Mouse (Mus musculus): Measurements from ENCODE around the gene Olfr284. TPM values are rescaled to one million over a fixed set of nuclear protein-coding genes. Genes with fewer than 3 reads are reported as not detected.

Olfr284 gene
- polyA plus RNA-seq (2015; fragmentation: Nextera tagmentation; extraction: Ambion mirVana), result not detected in 2 replicates

GRCm38 (mm10) chr15:98340887-98341286 is at the start of gene Olfr284:
TSS of gene Olfr284 (minus strand) at chr15:98340987.
- no peak for ATAC-seq (replicated peaks; ENCODE audit: low FRiP score, low read depth)
- Histone ChIP-seq H3K36me3 (ENCODE audit: insufficient read depth, low read length) (no peaks in the 10 kb centered on the region), H3K27ac (no peak within 1 kb of the TSS), H3K9ac (ENCODE audit: low read depth, low read length) (no peak within 1 kb of the TSS), H3K27me3 (ENCODE audit: insufficient read depth, low read length) (no peaks in the 10 kb centered on the region), H3K4me1 (replicated peaks; ENCODE audit: insufficient read depth, low read length) (no peaks in the 10 kb centered on the region), H3K4me3 (replicated peaks; ENCODE audit: low read depth, low read length) (no peak within 1 kb of the TSS), H3K9me3 (replicated peaks; ENCODE audit: low read length) (no peaks in the 10 kb centered on the region), H3K4me2 (ENCODE audit: low read length) (no peak within 1 kb of the TSS)
- TF ChIP-seq CTCF (IDR thresholded peaks at IDR 0.05; ENCODE audit: low read depth), result no peak
- 47% methylated on average over 8 of the region's 8 CpGs for WGBS
- DNase-seq (ENCODE audit: low spot score), result no peak

- DNase-seq (ENCODE audit: low spot score) (peak; percentile 93), ATAC-seq (replicated peaks; ENCODE audit: low FRiP score, low read depth) (no peak; the same call in 1 of the 2 replicates)
- H3K4me3 ChIP-seq (replicated peaks; ENCODE audit: low read depth, low read length), result no peak overlapping the region
- TF ChIP-seq CTCF (IDR thresholded peaks at IDR 0.05; ENCODE audit: low read depth), result peak; percentile 96
- no peak overlapping the region for H3K27ac ChIP-seq
- no peaks in the 10 kb centered on the region for H3K27me3 ChIP-seq (ENCODE audit: insufficient read depth, low read length)
- WGBS, result 28% methylated on average over 7 of the region's 7 CpGs
- no peak overlapping the region for H3K4me2 ChIP-seq (ENCODE audit: low read length)
- no peaks in the 10 kb centered on the region for H3K4me1 ChIP-seq (replicated peaks; ENCODE audit: insufficient read depth, low read length)
- no peaks in the 10 kb centered on the region for H3K36me3 ChIP-seq (ENCODE audit: insufficient read depth, low read length)
- no peak overlapping the region for H3K9ac ChIP-seq (ENCODE audit: low read depth, low read length)
- H3K9me3 ChIP-seq (replicated peaks; ENCODE audit: low read length), result no peaks in the 10 kb centered on the region
Observed at GRCm38 (mm10) chr15:98389796-98390195, 49.0 kb upstream of the Olfr284 start.

- H3K4me3 ChIP-seq (replicated peaks; ENCODE audit: low read depth, low read length), result no peak overlapping the region
- ATAC-seq (replicated peaks; ENCODE audit: low FRiP score, low read depth) (no peak), DNase-seq (ENCODE audit: low spot score) (peak; percentile 43)
- H3K36me3 ChIP-seq (ENCODE audit: insufficient read depth, low read length), result no peaks in the 10 kb centered on the region
- no peaks in the 10 kb centered on the region for H3K4me1 ChIP-seq (replicated peaks; ENCODE audit: insufficient read depth, low read length)
- no peak overlapping the region for H3K27ac ChIP-seq
- no peak overlapping the region for H3K9ac ChIP-seq (ENCODE audit: low read depth, low read length)
- no peaks in the 10 kb centered on the region for H3K9me3 ChIP-seq (replicated peaks; ENCODE audit: low read length)
- no peak overlapping the region for H3K4me2 ChIP-seq (ENCODE audit: low read length)
- TF ChIP-seq CTCF (IDR thresholded peaks at IDR 0.05; ENCODE audit: low read depth), result no peak
- 54% methylated on average over 2 of the region's 2 CpGs for WGBS
- no peaks in the 10 kb centered on the region for H3K27me3 ChIP-seq (ENCODE audit: insufficient read depth, low read length)
Observed at GRCm38 (mm10) chr15:98387621-98388020, 46.8 kb upstream of the Olfr284 start.

GRCm38 (mm10) chr15:98380846-98381245 is 40.1 kb upstream of the Olfr284 start, which contains the start of gene Olfr283:
TSS of gene Olfr283 (minus strand) at chr15:98380946.
- DNase-seq (ENCODE audit: low spot score) (no peak), ATAC-seq (replicated peaks; ENCODE audit: low FRiP score, low read depth) (no peak)
- H3K27me3 ChIP-seq (ENCODE audit: insufficient read depth, low read length), result no peaks in the 10 kb centered on the region
- H3K4me3 ChIP-seq (replicated peaks; ENCODE audit: low read depth, low read length), result no peak within 1 kb of the TSS
- no peak for TF ChIP-seq CTCF (IDR thresholded peaks at IDR 0.05; ENCODE audit: low read depth)
- H3K27ac ChIP-seq, result no peak within 1 kb of the TSS
- no peaks in the 10 kb centered on the region for H3K4me1 ChIP-seq (replicated peaks; ENCODE audit: insufficient read depth, low read length)
- H3K9me3 ChIP-seq (replicated peaks; ENCODE audit: low read length), result no peaks in the 10 kb centered on the region
- H3K36me3 ChIP-seq (ENCODE audit: insufficient read depth, low read length), result no peaks in the 10 kb centered on the region
- WGBS, result 87% methylated on average over 6 of the region's 6 CpGs
- H3K4me2 ChIP-seq (ENCODE audit: low read length), result no peak within 1 kb of the TSS
- no peak within 1 kb of the TSS for H3K9ac ChIP-seq (ENCODE audit: low read depth, low read length)

GRCm38 (mm10) chr15:98378209-98378608 is 37.4 kb upstream of the Olfr284 start:
- H3K9me3 ChIP-seq (replicated peaks; ENCODE audit: low read length), result no peaks in the 10 kb centered on the region
- no peak for DNase-seq (ENCODE audit: low spot score)
- H3K36me3 ChIP-seq (ENCODE audit: insufficient read depth, low read length), result no peaks in the 10 kb centered on the region
- H3K4me1 ChIP-seq (replicated peaks; ENCODE audit: insufficient read depth, low read length), result no peaks in the 10 kb centered on the region
- H3K27ac ChIP-seq, result no peak overlapping the region
- H3K27me3 ChIP-seq (ENCODE audit: insufficient read depth, low read length), result no peaks in the 10 kb centered on the region
- TF ChIP-seq CTCF (IDR thresholded peaks at IDR 0.05; ENCODE audit: low read depth), result no peak
- WGBS, result 92% methylated on average over 13 of the region's 13 CpGs
- H3K4me2 ChIP-seq (ENCODE audit: low read length), result no peak overlapping the region
- H3K9ac ChIP-seq (ENCODE audit: low read depth, low read length), result no peak overlapping the region
- ATAC-seq (replicated peaks; ENCODE audit: low FRiP score, low read depth), result no peak
- H3K4me3 ChIP-seq (replicated peaks; ENCODE audit: low read depth, low read length), result no peak overlapping the region

GRCm38 (mm10) chr15:98317177-98317724 is 23.5 kb downstream of the Olfr284 start, which contains the start of gene Olfr285:
TSS of gene Olfr285 (minus strand) at chr15:98317353.
- Histone ChIP-seq H3K4me3 (replicated peaks; ENCODE audit: low read depth, low read length) (no peak within 1 kb of the TSS), H3K36me3 (ENCODE audit: insufficient read depth, low read length) (no peaks in the 10 kb centered on the region), H3K4me1 (replicated peaks; ENCODE audit: insufficient read depth, low read length) (no peaks in the 10 kb centered on the region), H3K9ac (ENCODE audit: low read depth, low read length) (no peak within 1 kb of the TSS), H3K4me2 (ENCODE audit: low read length) (no peak within 1 kb of the TSS), H3K9me3 (replicated peaks; ENCODE audit: low read length) (no peaks in the 10 kb centered on the region), H3K27ac (no peak within 1 kb of the TSS), H3K27me3 (ENCODE audit: insufficient read depth, low read length) (no peaks in the 10 kb centered on the region)
- ATAC-seq (replicated peaks; ENCODE audit: low FRiP score, low read depth) (no peak), DNase-seq (ENCODE audit: low spot score) (no peak)
- WGBS, result 92% methylated on average over 5 of the region's 5 CpGs
- no peak for TF ChIP-seq CTCF (IDR thresholded peaks at IDR 0.05; ENCODE audit: low read depth)

- ATAC-seq (replicated peaks; ENCODE audit: low FRiP score, low read depth), result no peak
- Histone ChIP-seq H3K4me1 (replicated peaks; ENCODE audit: insufficient read depth, low read length) (no peaks in the 10 kb centered on the region), H3K27ac (no peak overlapping the region), H3K27me3 (ENCODE audit: insufficient read depth, low read length) (no peaks in the 10 kb centered on the region), H3K9ac (ENCODE audit: low read depth, low read length) (no peak overlapping the region), H3K4me2 (ENCODE audit: low read length) (no peak overlapping the region), H3K4me3 (replicated peaks; ENCODE audit: low read depth, low read length) (no peak overlapping the region), H3K36me3 (ENCODE audit: insufficient read depth, low read length) (no peaks in the 10 kb centered on the region), H3K9me3 (replicated peaks; ENCODE audit: low read length) (no peaks in the 10 kb centered on the region)
- TF ChIP-seq CTCF (IDR thresholded peaks at IDR 0.05; ENCODE audit: low read depth), result no peak
- 52% methylated on average over 6 of the region's 6 CpGs for WGBS
- no peak for DNase-seq (ENCODE audit: low spot score)
Observed at GRCm38 (mm10) chr15:98315703-98316102, 25.1 kb downstream of the Olfr284 start.
